Mouse (Mus musculus): Measurements from ENCODE around the gene Per2. TPM values are rescaled to one million over a fixed set of nuclear protein-coding genes. Genes with fewer than 3 reads are reported as not detected.

Gene Per2
- polyA plus RNA-seq, 1 experiment = 1.6 TPM

- no peak overlapping the region for H3K27ac ChIP-seq (replicated peaks; ENCODE audit: low read depth, low read length)
- no peak overlapping the region for H3K4me3 ChIP-seq (ENCODE audit: insufficient read depth, low read depth, low read length)
- H3K4me1 ChIP-seq (ENCODE audit: control insufficient read depth, insufficient read depth, insufficient read length, low read length) = no peaks in the 10 kb centered on the region
Measured at GRCm38 (mm10) chr1:91405406-91406169, 53.5 kb downstream of the Per2 start.

GRCm38 (mm10) chr1:91404976-91405375 is 54.1 kb downstream of the Per2 start:
- no peak overlapping the region for H3K4me3 ChIP-seq (ENCODE audit: insufficient read depth, low read depth, low read length)
- H3K4me1 ChIP-seq (ENCODE audit: control insufficient read depth, insufficient read depth, insufficient read length, low read length) = no peaks in the 10 kb centered on the region
- no peak overlapping the region for H3K27ac ChIP-seq (replicated peaks; ENCODE audit: low read depth, low read length)

GRCm38 (mm10) chr1:91398260-91399062 is 60.7 kb downstream of the Per2 start, which contains the start of gene Ilkap:
Gene Ilkap (minus strand): TSS chr1:91398815.
- peak within 1 kb of the TSS; percentile 96 for H3K4me3 ChIP-seq (ENCODE audit: insufficient read depth, low read depth, low read length)
- peak within 1 kb of the TSS; percentile 76 for H3K27ac ChIP-seq (replicated peaks; ENCODE audit: low read depth, low read length)
- H3K4me1 ChIP-seq (ENCODE audit: control insufficient read depth, insufficient read depth, insufficient read length, low read length) = peaks cover 9% of the 10 kb centered on the region; the same call in 1 of the 2 replicates

DNA sequence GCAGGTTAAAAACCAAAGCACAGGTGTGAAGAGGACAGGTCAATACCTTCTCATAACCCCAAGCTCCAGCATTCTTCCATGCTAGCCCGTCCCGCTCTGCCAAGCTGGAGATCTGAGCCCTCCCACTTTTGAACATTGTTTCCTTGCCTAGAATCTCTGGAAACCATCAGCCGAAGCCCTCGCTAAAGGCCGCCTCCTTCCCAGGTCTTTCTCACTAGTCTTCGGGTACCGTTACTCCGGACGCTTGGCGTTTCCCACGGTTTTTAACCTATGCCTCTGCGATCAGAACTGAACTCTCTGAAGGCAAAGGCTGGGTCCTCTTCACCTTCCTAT is 61.2 kb downstream of the Per2 start:
- H3K27ac ChIP-seq (replicated peaks; ENCODE audit: low read depth, low read length) = peak overlapping the region; percentile 58; the same call in 1 of the 2 replicates
- peaks cover 9% of the 10 kb centered on the region; the same call in 1 of the 2 replicates for H3K4me1 ChIP-seq (ENCODE audit: control insufficient read depth, insufficient read depth, insufficient read length, low read length)
- peak overlapping the region; percentile 96 for H3K4me3 ChIP-seq (ENCODE audit: insufficient read depth, low read depth, low read length)

- no peak overlapping the region for H3K27ac ChIP-seq (replicated peaks; ENCODE audit: low read depth, low read length)
- H3K4me1 ChIP-seq (ENCODE audit: control insufficient read depth, insufficient read depth, insufficient read length, low read length) = peaks cover 2% of the 10 kb centered on the region; the same call in 1 of the 2 replicates
- H3K4me3 ChIP-seq (ENCODE audit: insufficient read depth, low read depth, low read length) = no peak overlapping the region
Measured at GRCm38 (mm10) chr1:91390369-91390768, 68.8 kb downstream of the Per2 start.

- Histone ChIP-seq H3K4me3 (ENCODE audit: insufficient read depth, low read depth, low read length) (no peak overlapping the region), H3K27ac (replicated peaks; ENCODE audit: low read depth, low read length) (no peak overlapping the region), H3K4me1 (ENCODE audit: control insufficient read depth, insufficient read depth, insufficient read length, low read length) (no peaks in the 10 kb centered on the region)
Measured at GRCm38 (mm10) chr1:91381091-91381471, 78.0 kb downstream of the Per2 start.

DNA sequence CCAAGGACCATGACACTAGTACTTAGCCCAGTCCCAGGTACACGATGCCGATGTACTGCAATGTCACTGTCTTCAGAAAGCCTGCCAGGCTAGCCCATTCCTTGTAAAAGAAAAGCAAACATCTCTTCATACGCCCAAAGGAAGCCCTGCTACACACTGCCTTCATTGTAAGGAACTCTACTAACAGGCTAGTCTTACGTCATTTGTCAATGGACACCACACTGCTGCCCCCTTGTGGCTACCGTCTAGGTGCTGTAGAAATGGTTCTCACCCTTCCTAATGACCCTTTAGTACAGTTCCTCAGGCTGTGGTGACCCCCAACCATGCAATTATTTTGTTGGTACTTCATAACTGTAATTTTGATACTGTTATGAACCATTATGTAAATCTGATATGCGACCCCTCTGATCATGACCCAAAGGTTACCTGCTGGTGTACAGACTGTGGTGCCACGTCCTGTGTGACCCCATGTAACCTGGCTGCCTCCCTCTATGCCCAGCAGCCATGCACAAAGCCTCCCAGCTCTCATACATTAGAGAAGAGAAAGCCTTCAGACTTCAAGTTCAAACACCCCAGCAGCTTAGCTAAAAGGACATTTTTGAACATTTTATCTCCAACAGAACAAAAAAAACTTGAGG is 78.6 kb downstream of the Per2 start:
- Histone ChIP-seq H3K4me1 (ENCODE audit: control insufficient read depth, insufficient read depth, insufficient read length, low read length) (no peaks in the 10 kb centered on the region), H3K4me3 (ENCODE audit: insufficient read depth, low read depth, low read length) (no peak overlapping the region), H3K27ac (replicated peaks; ENCODE audit: low read depth, low read length) (no peak overlapping the region)

DNA sequence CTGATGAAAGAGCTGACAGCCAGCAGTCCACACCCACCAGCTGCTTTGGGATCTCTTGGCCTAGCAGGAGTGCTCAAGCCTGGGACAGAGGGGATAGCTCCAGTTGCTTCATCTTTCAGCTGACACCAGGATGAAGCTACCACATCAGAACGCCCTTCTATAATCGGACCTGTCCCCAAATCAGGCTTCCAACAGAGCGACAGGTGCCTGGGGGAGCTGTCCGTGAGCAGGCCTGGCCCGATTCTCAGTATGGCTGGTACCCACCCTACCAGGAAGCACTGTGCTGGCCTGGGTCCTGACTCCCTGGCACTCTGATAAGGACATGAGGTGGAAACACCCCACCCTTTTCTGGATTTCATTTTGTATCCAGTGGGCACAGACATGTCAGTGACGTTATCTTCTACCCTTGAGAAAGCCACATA is 85.7 kb downstream of the Per2 start:
- H3K27ac ChIP-seq (replicated peaks; ENCODE audit: low read depth, low read length) = no peak overlapping the region
- no peak overlapping the region for H3K4me3 ChIP-seq (ENCODE audit: insufficient read depth, low read depth, low read length)
- no peaks in the 10 kb centered on the region for H3K4me1 ChIP-seq (ENCODE audit: control insufficient read depth, insufficient read depth, insufficient read length, low read length)

- Histone ChIP-seq H3K4me3 (ENCODE audit: insufficient read depth, low read depth, low read length) (no peak overlapping the region), H3K4me1 (ENCODE audit: control insufficient read depth, insufficient read depth, insufficient read length, low read length) (no peaks in the 10 kb centered on the region), H3K27ac (replicated peaks; ENCODE audit: low read depth, low read length) (no peak overlapping the region)
Measured at GRCm38 (mm10) chr1:91370055-91370454, 89.1 kb downstream of the Per2 start.

GRCm38 (mm10) chr1:91369408-91369807 is 89.7 kb downstream of the Per2 start:
- Histone ChIP-seq H3K4me3 (ENCODE audit: insufficient read depth, low read depth, low read length) (no peak overlapping the region), H3K27ac (replicated peaks; ENCODE audit: low read depth, low read length) (no peak overlapping the region)

GRCm38 (mm10) chr1:91367295-91367694 is 91.8 kb downstream of the Per2 start:
- no peak overlapping the region for H3K27ac ChIP-seq (replicated peaks; ENCODE audit: low read depth, low read length)
- H3K4me1 ChIP-seq (ENCODE audit: control insufficient read depth, insufficient read depth, insufficient read length, low read length) = no peaks in the 10 kb centered on the region
- no peak overlapping the region for H3K4me3 ChIP-seq (ENCODE audit: insufficient read depth, low read depth, low read length)

More at GRCm38 (mm10) chr1:91369408-91369807, 89.7 kb downstream of the Per2 start:
- no peaks in the 10 kb centered on the region for H3K4me1 ChIP-seq (ENCODE audit: control insufficient read depth, insufficient read depth, insufficient read length, low read length)

DNA sequence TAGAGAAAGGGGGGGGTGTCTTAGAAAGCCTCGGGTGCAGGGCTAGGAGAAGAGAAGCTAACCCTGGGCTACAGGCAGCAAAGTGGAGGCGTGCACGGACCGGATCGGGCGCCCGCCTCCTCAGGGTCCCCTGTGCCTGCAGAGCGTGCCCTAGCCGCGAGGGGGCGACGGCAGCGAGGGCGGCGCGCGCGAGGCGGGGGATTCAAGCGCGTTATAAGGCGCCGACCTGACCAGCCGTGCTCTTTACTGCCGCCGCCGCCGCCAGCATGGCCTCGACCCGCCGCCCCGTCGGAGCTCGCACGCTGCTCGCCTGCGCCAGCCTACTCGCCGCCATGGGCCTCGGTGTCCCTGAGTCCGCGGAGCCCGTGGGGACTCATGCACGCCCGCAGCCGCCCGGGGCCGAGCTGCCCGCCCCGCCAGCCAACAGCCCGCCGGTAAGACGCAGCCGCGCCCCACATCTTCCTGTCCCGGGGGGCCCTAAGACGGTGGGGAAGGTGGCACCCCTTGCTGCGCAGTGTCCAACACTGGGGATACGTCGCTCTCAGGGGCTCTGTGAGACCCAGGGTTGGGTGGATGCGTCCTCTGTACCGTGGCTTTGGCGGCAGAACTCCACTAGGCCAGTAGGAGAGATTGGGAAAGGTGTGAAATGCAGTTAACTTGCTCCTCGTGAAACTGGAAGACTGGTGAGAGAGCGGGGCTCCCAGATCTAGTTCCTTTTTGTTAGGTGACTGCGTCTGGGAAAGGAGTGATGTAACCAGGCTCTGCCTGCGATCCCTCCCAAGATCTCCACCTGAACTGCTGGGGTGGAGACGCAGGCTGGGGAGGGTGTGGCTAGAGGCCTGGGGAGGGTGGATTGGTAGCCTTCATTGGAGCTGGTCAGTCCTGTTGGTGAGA is 92.7 kb downstream of the Per2 start, which contains the start of gene Erfe:
Gene Erfe, plus strand, starts transcription at position 216 of the 894 bp plus-strand sequence.
- Histone ChIP-seq H3K4me1 (ENCODE audit: control insufficient read depth, insufficient read depth, insufficient read length, low read length) (no peaks in the 10 kb centered on the region), H3K27ac (replicated peaks; ENCODE audit: low read depth, low read length) (no peak within 1 kb of the TSS), H3K4me3 (ENCODE audit: insufficient read depth, low read depth, low read length) (peak within 1 kb of the TSS; percentile 44)
